In the genomic region with DNA sequence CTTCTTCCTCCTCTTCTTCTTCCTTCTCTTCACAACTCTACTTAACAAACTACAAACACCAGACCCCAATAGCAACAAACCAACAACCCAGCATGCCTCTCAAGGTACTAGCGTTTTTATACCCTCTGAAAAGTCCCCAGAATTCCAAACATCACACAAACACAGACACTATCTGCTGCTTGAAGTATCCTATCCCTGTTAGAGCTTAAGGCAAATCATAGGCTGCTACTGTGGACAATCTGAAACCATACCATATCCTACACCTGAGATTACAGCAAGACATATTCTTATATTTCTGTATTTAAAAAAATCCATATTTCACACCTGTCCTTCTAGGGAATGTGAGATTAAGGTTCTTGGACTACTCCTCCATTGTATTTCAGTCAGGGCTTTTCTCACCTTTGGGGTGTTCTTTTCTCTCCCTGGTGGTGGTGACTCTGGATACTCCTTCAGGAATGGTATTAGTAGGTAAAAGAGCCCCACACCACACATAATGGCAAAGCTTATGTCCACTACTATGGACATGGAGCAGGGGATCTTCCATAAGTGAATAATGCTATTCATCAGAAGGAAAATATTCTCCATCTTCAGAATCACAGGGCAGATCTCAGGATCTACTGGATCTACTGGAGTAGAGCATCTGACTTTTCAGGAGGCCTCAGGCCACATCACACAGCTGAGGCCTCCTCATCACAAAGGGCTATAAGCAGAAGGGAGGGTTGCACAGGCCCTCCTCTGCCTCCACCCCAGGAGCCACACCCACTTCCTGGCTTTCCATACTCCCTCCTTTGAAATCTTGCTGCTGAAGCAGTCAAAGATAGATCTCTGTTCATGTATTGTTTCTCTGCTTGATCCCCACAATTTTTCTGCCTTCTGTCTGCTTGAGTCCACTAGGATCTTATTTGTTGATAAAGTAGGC, we compare ENCODE assay signal across 8 mouse cellular contexts. TPM values are rescaled to one million over a fixed set of nuclear protein-coding genes. Genes with fewer than 3 reads are reported as not detected.
DNase-seq lines count a peak whose midpoint lies in the region; ATAC-seq lines count a peak whose summit lies in the region.

A gene (minus strand): TSS at position 619 of the 919 bp plus-strand sequence.

- H3K9me3 ChIP-seq in lung, embryonic 16.5 days (ENCODE audit: control insufficient read depth, low read length), result no peaks in the 10 kb centered on the region

- H3K27me3 ChIP-seq in lung, embryonic 16.5 days (ENCODE audit: control insufficient read depth, insufficient read depth, low read depth, low read length), result no peaks in the 10 kb centered on the region

- H3K36me3 ChIP-seq in lung, embryonic 16.5 days (ENCODE audit: control insufficient read depth, insufficient read depth, low read length), result no peaks in the 10 kb centered on the region

- peak; percentile 53 to 61 for ATAC-seq in hematopoietic stem cell, adult 5-6 weeks (replicated peaks in 1 of 2; ENCODE audit: insufficient read depth in 1 of 2, low FRiP score in 2 of 2, low TSS enrichment in 1 of 2, low read depth in 1 of 2, poor library complexity in 2 of 2, severe bottlenecking in 2 of 2)
- peak; percentile 80 for ATAC-seq in lung, embryonic 16.5 days (ENCODE audit: low read depth)

- WGBS in lung, embryonic 16.5 days, result 27% methylated on average over 1 of the region's 1 CpGs

- H3K4me1 ChIP-seq in lung, embryonic 16.5 days (replicated peaks; ENCODE audit: control insufficient read depth, insufficient read depth, low read length), result no peaks in the 10 kb centered on the region

- no peak within 1 kb of the TSS for H3K4me3 ChIP-seq in lung, embryonic 16.5 days (ENCODE audit: low read length)

- H3K9ac ChIP-seq in lung, embryonic 16.5 days (ENCODE audit: low read length), result no peak within 1 kb of the TSS

- no peak within 1 kb of the TSS for H3K4me2 ChIP-seq in lung, embryonic 16.5 days (ENCODE audit: low read depth, low read length)

- no peak within 1 kb of the TSS for H3K27ac ChIP-seq in lung, embryonic 16.5 days (ENCODE audit: low read length)

- peak; percentile 69 for DNase-seq in MN1 (ENCODE audit: low spot score)
- DNase-seq in cerebellum, adult 18-20 months, result peak; percentile 12 to 14
- DNase-seq in forelimb bud, embryonic 11.5 days (ENCODE audit: low read depth, low spot score), result peak; percentile 52
- peak; percentile 5 to 21 for DNase-seq in layer of hippocampus, postnatal 10 days (ENCODE audit: low spot score in 2 of 2)
- peak; percentile 9 for DNase-seq in ovary, postnatal 14 days (ENCODE audit: low spot score)
- peak; percentile 34 for DNase-seq in yolk sac, embryonic 10.5 days (ENCODE audit: low spot score)

RNA-seq across cellular contexts. Expression of the gene that starts here (rescaled TPM):
- total RNA-seq in hematopoietic stem cell, adult 5-6 weeks (2017), result not detected in 2 replicates
- not detected for total RNA-seq in layer of hippocampus, postnatal 10 days (2021)
- not detected in 2 replicates for polyA plus RNA-seq in lung, embryonic 16.5 days (2015; fragmentation: Nextera tagmentation; extraction: Ambion mirVana)

Comparison
In these comparisons a context has a peak if more than half of its experiments do, and no peak if none do; other contexts are left out.
1. Peak in ATAC-seq in hematopoietic stem cell, adult 5-6 weeks; RNA of the gene not detected or under 1 TPM.
2. Peak in DNase-seq in layer of hippocampus, postnatal 10 days; RNA of the gene not detected or under 1 TPM.
3. Peak in ATAC-seq in lung, embryonic 16.5 days; RNA of the gene not detected or under 1 TPM.
4. DNase-seq: peak in every context shown above with its lines; median percentile 69 in MN1; 52 in forelimb bud, embryonic 11.5 days; 34 in yolk sac, embryonic 10.5 days; 13 in cerebellum, adult 18-20 months; 13 in layer of hippocampus, postnatal 10 days; 9 in ovary, postnatal 14 days.